Mouse (Mus musculus): Measurements from ENCODE around the gene Asic1. TPM values are rescaled to one million over a fixed set of nuclear protein-coding genes. Genes with fewer than 3 reads are reported as not detected.
"Not testable (repeated sequence)": the region's sequence is repeated elsewhere in the genome, so short reads cannot be mapped to it uniquely, and the experiment has no call there.

Gene Asic1
- total RNA-seq, 4 experiments from 2014 or later = 29.0 to 38.6 (median 34.0) TPM

GRCm38 (mm10) chr15:99701640-99701998 is 31.5 kb downstream of the Asic1 start:
- not testable (repeated sequence) for DNase-seq (ENCODE audit: low spot score in 2 of 2)

DNA sequence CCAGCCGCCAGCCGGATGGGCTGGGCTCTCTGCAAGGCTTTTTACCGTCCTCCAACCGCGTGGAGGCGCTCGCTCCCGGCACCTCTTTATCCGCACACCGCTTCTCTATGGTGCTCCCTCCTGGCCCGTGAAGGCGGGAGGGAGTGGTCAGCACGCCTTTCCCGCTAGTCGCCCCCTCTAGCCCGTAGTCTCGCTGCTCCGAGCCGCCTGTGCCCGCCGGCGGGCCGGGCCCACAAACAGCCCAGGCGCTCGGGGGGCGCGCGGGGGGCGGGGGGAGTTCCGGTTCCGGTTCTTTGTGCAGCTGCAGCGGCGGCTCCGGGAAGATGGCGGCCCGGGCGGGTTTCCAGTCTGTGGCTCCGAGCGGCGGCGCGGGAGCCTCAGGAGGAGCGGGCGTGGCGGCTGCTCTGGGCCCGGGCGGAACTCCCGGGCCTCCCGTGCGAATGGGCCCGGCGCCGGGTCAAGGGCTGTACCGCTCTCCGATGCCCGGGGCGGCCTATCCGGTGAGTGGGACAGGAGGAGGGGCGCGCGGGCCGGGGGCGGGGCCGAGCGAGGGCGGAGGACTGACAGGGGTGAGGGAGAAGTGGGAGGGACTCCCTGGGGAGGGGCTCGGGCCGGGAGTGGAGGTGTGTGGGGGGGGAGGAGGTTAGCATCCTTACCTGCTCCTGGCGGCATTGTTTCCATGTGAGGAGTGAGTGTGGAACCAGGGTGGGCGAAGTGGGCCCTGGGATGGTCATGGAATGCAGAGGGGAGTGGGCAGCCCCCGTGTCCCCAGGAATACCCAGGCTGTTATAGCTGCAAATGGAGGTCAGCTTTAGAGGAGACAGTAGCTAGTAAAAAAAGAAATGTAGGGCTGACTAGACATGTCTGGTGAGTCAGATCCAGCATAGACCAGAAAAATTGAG is 32.1 kb downstream of the Asic1 start, which contains the start of gene Smarcd1:
Smarcd1 (plus strand) TSS at position 131 of the 902 bp plus-strand sequence.
- peak; percentile 93 to 95 for DNase-seq (ENCODE audit: low spot score in 2 of 2)

GRCm38 (mm10) chr15:99703104-99703503 is 32.9 kb downstream of the Asic1 start:
- no peak for DNase-seq (ENCODE audit: low spot score in 2 of 2)

DNA sequence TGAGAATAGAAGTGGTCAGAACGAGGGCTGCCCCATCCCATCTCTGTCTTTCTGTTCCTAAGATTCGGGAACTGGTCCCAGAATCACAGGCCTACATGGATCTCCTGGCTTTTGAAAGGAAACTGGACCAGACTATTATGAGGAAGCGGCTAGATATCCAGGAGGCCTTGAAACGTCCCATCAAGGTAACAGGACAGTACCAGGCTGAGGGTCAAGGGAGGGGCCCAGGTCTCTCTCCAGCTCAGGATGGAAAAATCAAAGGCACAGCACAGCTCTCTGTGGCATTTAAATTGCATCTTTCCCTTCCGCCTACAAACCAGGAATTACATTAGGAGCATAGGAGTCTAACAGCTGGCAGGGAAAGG is 33.5 kb downstream of the Asic1 start:
- no peak for DNase-seq (ENCODE audit: low spot score in 2 of 2)

- peak in 1 of 2 experiments; percentile 38 for DNase-seq (ENCODE audit: low spot score in 2 of 2)
Observed at GRCm38 (mm10) chr15:99704041-99704681, 34.0 kb downstream of the Asic1 start.

DNA sequence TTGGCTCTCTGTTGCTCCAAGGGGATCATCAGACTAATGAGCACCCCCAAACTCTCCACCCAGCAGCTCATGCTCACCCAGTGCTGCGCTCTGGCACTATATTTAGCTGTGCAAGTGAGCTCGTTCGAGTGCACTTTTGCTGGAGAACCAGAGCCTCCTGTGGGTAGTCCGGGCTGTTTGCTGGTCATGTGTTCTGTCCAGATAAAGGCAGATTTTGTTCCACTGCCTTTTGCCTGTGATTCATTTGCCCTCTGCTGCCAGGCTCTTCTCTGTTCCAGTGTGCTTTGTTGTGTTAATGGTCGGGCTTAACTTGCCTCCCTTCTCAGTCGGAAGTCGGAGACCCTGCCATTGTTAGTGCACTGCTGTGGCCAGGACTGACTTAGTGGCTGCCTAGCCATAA is 34.7 kb downstream of the Asic1 start:
- peak in 1 of 2 experiments; percentile 46 for DNase-seq (ENCODE audit: low spot score in 2 of 2)

- peak in 1 of 2 experiments; percentile 65 for DNase-seq (ENCODE audit: low spot score in 2 of 2)
Observed at GRCm38 (mm10) chr15:99705440-99706048, 35.4 kb downstream of the Asic1 start, which contains the start of gene Gm17349. Gm17349 (minus strand) TSS chr15:99705490.

DNA sequence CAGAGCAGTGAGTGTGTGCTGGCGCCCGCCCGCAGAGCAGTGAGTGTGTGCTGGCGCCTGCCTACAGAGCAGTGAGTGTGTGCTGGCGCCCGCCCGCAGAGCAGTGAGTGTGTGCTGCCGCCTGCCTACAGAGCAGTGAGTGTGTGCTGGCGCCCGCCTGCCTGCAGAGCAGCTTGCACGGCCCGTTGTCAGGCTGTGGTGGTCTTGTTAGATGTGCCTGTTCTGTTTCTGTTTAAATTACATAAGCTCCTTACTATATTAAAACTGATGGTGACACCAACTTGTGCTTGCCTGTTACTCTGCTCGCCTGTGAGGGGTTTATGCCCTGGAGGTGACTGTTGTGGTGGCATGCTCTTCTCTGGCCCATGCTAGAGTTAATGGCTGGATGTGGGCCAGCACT is 38.0 kb downstream of the Asic1 start:
- peak in 1 of 2 experiments; percentile 15 for DNase-seq (ENCODE audit: low spot score in 2 of 2)

GRCm38 (mm10) chr15:99710221-99711190 is 40.3 kb downstream of the Asic1 start:
- DNase-seq (ENCODE audit: low spot score in 2 of 2) = no peak

DNA sequence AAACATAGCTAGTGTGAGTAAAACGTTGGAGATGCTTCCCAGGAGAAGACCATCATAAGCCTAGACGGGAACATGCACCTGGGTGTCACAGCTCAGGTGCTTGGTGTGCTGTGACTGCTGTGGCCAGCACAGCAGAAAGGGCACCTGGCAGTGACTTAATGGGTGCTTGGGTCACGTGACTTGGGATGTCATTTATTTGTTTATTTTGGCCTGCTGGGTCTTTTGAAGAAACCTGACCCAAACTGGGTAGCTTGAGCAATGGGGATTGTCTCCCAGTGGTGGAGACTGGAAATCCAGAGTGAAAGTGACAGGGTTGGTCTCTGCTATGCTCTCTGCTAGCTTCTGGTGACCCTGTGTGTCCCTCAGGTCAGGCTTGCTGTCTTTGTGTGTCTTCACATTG is 41.3 kb downstream of the Asic1 start:
- no peak for DNase-seq (ENCODE audit: low spot score in 2 of 2)

DNA sequence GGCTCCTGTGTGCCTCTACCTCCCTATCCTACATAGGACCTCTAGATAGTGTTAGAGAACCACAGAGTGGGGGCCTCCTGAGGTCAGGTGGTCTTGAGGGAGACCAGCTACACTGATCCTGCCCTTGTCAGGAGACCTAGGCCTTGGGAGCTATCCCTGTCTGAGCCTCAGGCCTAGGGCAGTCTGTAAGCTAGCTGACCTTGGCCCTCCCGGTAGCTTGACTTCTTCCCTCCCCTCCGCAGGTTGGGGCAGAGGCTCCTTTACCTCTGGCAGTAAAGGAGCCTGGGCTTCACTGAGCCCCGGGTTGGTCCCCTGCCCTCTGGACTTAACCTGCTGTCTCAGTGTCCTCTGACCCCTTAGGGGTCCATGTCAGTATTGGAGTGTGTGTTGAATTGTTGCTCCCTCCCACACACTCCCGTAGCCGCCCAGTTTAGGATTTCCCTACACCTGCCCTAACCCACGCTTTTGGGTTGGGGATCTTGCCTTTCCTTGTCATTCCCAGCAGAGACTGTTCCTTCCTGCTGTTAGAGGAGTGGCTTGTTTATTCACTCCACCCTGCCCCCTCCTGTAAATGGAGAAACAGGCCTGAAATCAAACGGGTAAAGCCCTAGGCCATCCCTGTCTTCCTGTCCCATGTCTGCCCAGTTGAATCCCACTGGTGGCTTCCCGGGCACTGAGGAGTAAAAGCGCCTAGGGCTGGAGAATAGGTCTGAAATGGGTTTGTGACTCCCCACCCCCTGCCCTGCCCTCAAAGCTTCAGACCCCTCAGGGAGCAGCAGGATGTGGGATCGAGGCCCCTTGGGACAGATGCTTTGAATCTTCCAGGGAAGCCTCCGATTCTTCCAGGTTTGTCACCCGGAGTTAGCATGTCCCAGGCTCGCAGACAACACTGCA is 42.7 kb downstream of the Asic1 start:
- DNase-seq (ENCODE audit: low spot score in 2 of 2) = no peak

DNA sequence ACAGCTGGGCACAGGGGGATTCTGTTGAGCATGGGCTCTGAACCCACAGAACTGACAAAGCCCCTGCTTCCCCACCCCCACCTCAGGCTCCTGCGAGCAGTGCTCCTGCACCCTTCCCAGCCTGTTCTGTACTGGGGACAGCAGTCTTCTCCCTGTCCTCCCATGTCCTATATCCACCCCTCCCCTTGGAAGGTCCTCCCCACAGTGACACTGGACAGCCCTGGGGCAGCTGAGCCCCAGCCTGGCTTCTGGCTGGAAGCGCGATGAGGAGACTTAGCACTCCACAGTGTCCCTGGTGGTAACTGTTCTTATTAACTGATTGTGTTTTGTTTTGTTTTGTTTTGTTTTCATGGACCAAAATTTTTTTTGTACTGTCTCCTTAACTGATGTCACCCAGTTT is 43.4 kb downstream of the Asic1 start:
- no peak for DNase-seq (ENCODE audit: low spot score in 2 of 2)

DNA sequence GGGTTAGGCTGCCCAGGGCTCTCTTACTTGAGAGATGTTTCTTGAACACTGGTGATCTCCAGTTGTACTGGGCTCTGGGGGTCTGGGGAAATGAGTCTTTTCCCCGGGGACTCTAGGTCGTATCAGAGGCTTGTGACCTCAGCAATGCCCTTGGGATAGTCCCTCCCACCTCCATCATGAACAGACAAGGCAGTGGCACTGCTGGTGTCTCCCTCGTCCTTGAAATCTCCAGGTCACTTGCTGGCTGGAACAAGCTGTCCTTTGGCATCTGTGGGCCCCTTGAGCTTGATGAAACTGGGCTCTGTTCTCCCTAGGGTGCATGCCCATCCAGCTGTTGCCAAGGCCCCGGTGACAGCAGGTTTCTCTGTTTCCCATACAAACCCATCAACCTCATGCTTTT is 44.0 kb downstream of the Asic1 start:
- no peak for DNase-seq (ENCODE audit: low spot score in 2 of 2)

GRCm38 (mm10) chr15:99714858-99715257 is 44.7 kb downstream of the Asic1 start:
- peak; percentile 82 to 88 for DNase-seq (ENCODE audit: low spot score in 2 of 2)

- peak; percentile 87 to 89 for DNase-seq (ENCODE audit: low spot score in 2 of 2)
Observed at GRCm38 (mm10) chr15:99715361-99715865, 45.2 kb downstream of the Asic1 start.

DNA sequence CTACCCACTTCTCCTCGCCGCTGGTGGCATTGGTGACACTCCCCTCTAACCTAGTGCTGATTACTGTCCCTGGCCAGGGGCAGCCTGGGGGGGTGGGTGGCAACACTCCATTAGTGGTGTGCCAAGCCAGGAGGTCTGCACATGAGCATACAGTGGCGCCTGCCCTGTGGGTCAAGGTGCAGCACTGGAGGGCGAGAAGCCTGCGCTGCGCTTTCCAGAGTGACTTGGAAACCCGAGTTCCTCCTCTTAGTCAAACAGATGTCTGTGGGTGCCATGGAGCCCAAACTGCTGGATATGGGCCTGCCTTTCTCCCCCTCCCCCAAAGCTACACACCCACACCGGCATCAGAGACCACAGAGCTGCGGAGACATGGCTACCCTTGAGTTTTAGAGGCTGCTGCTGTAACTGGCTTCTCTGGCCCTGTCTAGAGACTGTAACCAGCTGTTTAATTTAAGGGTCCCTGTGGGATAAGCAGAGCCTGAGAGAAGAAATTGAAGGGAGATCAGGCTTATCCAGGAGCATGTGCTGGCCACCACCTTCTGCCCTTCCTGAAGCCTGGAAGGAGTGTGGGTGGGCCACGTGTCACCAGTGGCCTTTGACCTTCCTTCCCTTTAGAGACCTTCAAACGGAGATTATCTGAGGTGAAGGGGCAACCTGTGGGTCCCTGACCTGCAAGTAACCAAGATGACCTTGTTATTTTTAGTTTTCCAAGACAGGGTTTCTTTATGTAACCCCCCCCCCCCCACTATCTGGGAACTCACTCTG is 46.0 kb downstream of the Asic1 start:
- DNase-seq (ENCODE audit: low spot score in 2 of 2) = peak in 1 of 2 experiments; percentile 41

- DNase-seq (ENCODE audit: low spot score in 2 of 2) = peak in 1 of 2 experiments; percentile 51
Observed at GRCm38 (mm10) chr15:99716814-99717213, 46.6 kb downstream of the Asic1 start.

GRCm38 (mm10) chr15:99717386-99718334 is 47.5 kb downstream of the Asic1 start, which contains the start of gene Gpd1:
Gpd1 (plus strand) TSS chr15:99717515.
- DNase-seq (ENCODE audit: low spot score in 2 of 2) = peak; percentile 73 to 77
